Mouse (Mus musculus): ENCODE results near the gene Fam181a. TPM values are rescaled to one million over a fixed set of nuclear protein-coding genes. Genes with fewer than 3 reads are reported as not detected.

Gene Fam181a
- not detected in 2 replicates for polyA plus RNA-seq (2015; fragmentation: Nextera tagmentation; extraction: Ambion mirVana)

DNA sequence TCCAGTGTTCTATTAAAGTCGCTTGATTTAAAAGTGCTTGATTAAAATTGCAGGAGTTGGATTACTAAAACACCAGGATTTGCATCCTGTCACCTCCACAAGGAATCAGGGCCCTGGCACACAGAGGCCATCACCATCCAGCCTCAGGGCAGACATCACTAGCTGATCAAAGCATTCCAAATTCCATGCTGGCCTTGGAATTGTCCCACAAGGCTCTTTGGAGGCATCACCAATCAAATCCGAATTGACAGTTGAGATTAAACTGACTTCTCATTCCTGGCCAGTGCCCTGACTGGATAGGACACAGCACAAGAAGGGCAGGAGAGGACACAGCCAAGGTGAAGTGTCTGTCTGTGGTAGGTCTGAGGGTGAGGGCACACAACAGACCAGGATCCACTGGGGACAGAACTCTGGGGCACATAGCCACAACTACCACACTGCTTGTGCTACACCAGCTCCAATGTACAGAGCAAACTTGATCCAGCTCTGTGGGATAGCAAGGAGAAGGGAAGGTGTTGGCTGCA, at the start of gene Fam181a:
Fam181a (plus strand) TSS at position 232 of the 524 bp plus-strand sequence.

DNA sequence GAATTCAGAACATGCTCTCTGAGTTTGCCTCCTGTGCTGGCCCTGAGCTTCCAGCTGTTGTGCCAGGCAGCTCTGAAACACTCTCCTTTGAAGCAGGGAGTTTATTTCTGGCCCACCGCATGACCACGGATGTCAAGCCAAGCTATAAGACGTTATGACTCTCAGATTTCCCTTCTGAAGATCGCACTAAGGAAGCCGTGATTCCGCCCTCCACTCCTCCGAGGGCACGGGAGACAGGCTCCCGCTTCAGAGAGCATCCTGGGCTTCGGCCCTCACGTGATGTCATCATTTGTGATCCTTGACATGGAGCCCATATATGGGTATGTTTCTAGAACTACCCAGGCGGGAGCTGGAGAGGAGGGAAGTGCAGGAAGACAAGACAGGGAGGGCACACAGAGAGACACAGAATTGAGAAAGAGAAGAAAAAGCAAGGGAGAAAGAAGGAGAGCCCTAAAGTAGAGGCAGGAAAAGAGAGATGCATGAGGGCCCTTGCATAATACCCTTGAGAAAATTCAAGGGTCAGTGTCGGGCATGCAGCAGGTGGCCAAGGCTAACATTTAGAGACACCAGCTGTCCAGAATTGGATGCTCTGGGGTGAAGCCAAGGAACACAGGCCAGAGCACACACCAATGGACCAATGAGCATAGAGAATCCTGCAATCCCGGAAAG, 45.1 kb downstream of the Fam181a start, which contains the start of gene Asb2:
Asb2 (minus strand) TSS at position 256 of the 669 bp plus-strand sequence.

Other genes starting within 250 kb of the Fam181a start
- gene Prima1, start 68.8 kb upstream of the Fam181a start, polyA plus RNA-seq (2015; fragmentation: Nextera tagmentation; extraction: Ambion mirVana) = not detected in 2 replicates
- gene Asb2, start 45.0 kb downstream of the Fam181a start, polyA plus RNA-seq (2015; fragmentation: Nextera tagmentation; extraction: Ambion mirVana) = 6.2 and 9.0 TPM in 2 replicates
- gene Otub2, start 77.7 kb downstream of the Fam181a start, polyA plus RNA-seq (2015; fragmentation: Nextera tagmentation; extraction: Ambion mirVana) = 16.8 and 18.1 TPM in 2 replicates
- 0.28 and 0.52 TPM in 2 replicates for gene 9330161L09Rik, start 96.8 kb downstream of the Fam181a start, polyA plus RNA-seq (2015; fragmentation: Nextera tagmentation; extraction: Ambion mirVana)
- gene Ddx24, start 114.9 kb downstream of the Fam181a start, polyA plus RNA-seq (2015; fragmentation: Nextera tagmentation; extraction: Ambion mirVana) = 96.9 and 105 TPM in 2 replicates
- gene Ifi27, start 123.2 kb downstream of the Fam181a start, polyA plus RNA-seq (2015; fragmentation: Nextera tagmentation; extraction: Ambion mirVana) = 85.4 and 87.8 TPM in 2 replicates
- 147 and 188 TPM in 2 replicates for gene Ifi27l2a, start 132.7 kb downstream of the Fam181a start, polyA plus RNA-seq (2015; fragmentation: Nextera tagmentation; extraction: Ambion mirVana)
- not detected in 2 replicates for gene Ifi27l2b, start 146.2 kb downstream of the Fam181a start, polyA plus RNA-seq (2015; fragmentation: Nextera tagmentation; extraction: Ambion mirVana)
- 0.11 and 0.42 TPM in 2 replicates for gene Ppp4r4, start 221.3 kb downstream of the Fam181a start, polyA plus RNA-seq (2015; fragmentation: Nextera tagmentation; extraction: Ambion mirVana)

Data from spleen, postnatal 0 days (tissue).